Mouse (Mus musculus): ENCODE measurements around the gene Rpl27. TPM values are rescaled to one million over a fixed set of nuclear protein-coding genes. Genes with fewer than 3 reads are reported as not detected.
"Not testable (repeated sequence)": the region's sequence is repeated elsewhere in the genome, so short reads cannot be mapped to it uniquely, and the experiment has no call there.

The Rpl27 gene
- polyA plus RNA-seq, 1 experiment from 2014 or later, result 251 TPM

DNA sequence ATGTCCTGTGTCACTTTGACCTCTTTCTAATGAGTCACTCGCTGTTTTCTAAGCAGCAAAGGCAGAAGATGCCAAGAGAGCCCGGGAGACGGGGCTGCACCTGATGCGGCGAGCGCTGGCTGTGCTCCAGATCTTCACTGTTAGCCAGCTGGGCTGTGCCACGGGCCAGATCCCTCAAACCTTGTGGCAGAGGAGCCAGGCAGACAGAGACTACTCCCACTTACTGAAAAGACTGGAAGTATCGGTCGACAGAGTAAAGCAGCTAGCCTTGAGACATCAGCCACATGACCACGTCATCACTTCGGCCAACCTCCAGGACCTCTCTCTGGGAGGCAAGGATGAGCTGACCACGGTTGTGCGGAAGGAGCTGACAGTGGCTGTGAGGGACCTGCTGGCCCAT, 8.7 kb upstream of the Rpl27 start:
- Histone ChIP-seq H3K9ac (replicated peaks; ENCODE audit: low read depth) (no peak overlapping the region), H3K27me3 (replicated peaks; ENCODE audit: insufficient read depth, low read length) (no peaks in the 10 kb centered on the region), H3K9me3 (ENCODE audit: low read length) (no peaks in the 10 kb centered on the region), H3K27ac (ENCODE audit: low read length) (no peak overlapping the region), H3K36me3 (ENCODE audit: insufficient read depth, low read length) (peaks cover 23% of the 10 kb centered on the region), H3K4me2 (replicated peaks; ENCODE audit: low read depth, low read length) (no peak overlapping the region), H3K4me1 (ENCODE audit: insufficient read depth, low read depth, low read length) (no peaks in the 10 kb centered on the region), H3K4me3 (ENCODE audit: low read depth, low read length) (no peak overlapping the region)
- WGBS, result 89% methylated on average over 13 of the region's 13 CpGs
- ATAC-seq, result no peak
- no peak for DNase-seq (ENCODE audit: low spot score)
- TF ChIP-seq EP300 (IDR thresholded peaks at IDR 0.05), result no peak
- no peak for TF ChIP-seq CTCF (IDR thresholded peaks at IDR 0.05)

DNA sequence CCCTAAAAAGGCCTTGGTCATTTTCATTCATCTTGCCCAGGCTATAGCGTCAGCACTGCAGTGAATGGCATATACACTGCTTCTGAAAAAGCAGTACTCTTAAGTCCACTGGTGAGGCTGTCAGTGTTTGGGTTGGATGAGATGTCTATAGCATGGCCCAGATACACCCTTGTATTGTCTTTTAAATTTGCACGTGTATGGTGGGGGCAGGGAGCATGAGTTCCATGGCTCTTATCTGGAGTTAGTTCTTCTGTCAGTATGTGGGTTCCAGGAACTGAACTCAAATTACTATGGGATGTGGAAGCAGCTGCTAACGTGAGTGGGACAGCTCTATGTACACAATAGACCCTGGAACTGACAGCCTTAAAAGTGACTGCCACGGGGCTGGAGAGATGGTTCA, 6.3 kb upstream of the Rpl27 start:
- no peak overlapping the region for H3K27ac ChIP-seq (ENCODE audit: low read length)

DNA sequence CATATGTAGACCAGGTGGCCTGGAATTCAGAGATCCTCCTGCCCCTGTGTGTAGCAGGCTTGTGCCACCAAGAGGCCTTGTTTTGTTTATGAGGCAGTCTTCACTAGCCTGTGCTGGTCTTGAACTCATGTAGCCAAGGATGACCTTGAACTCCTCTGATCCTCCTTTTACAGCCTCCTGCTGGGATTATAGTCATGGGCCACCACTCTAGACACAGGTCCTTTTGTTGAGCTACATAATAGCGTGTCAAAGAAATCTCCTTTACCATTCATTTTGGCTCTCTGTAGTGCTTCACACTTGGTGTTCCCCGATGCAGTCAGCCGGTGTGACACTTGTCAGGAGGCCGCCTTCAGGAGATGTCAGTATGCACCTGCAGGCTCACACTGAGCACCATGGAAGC, 5.2 kb upstream of the Rpl27 start:
- DNase-seq (ENCODE audit: low spot score) (no peak), ATAC-seq (no peak)
- whole genome bisulfite sequencing, result 87% methylated on average over 4 of the region's 4 CpGs
- TF ChIP-seq CTCF (IDR thresholded peaks at IDR 0.05) (no peak), EP300 (IDR thresholded peaks at IDR 0.05) (no peak)
- H3K4me3 ChIP-seq (ENCODE audit: low read depth, low read length), result no peak overlapping the region
- H3K27ac ChIP-seq (ENCODE audit: low read length), result no peak overlapping the region
- no peaks in the 10 kb centered on the region for H3K4me1 ChIP-seq (ENCODE audit: insufficient read depth, low read depth, low read length)
- H3K36me3 ChIP-seq (ENCODE audit: insufficient read depth, low read length), result peaks cover 14% of the 10 kb centered on the region
- H3K9ac ChIP-seq (replicated peaks; ENCODE audit: low read depth), result no peak overlapping the region
- H3K4me2 ChIP-seq (replicated peaks; ENCODE audit: low read depth, low read length), result no peak overlapping the region
- no peaks in the 10 kb centered on the region for H3K27me3 ChIP-seq (replicated peaks; ENCODE audit: insufficient read depth, low read length)
- no peaks in the 10 kb centered on the region for H3K9me3 ChIP-seq (ENCODE audit: low read length)

More for the DNA sequence above, 6.3 kb upstream of the Rpl27 start:
- DNase-seq (ENCODE audit: low spot score) (no peak), ATAC-seq (peak; percentile 67; the same call in 1 of the 2 replicates)
- Histone ChIP-seq H3K36me3 (ENCODE audit: insufficient read depth, low read length) (peaks cover 23% of the 10 kb centered on the region), H3K27me3 (replicated peaks; ENCODE audit: insufficient read depth, low read length) (no peaks in the 10 kb centered on the region), H3K9me3 (ENCODE audit: low read length) (no peaks in the 10 kb centered on the region), H3K4me3 (ENCODE audit: low read depth, low read length) (no peak overlapping the region), H3K9ac (replicated peaks; ENCODE audit: low read depth) (no peak overlapping the region), H3K4me2 (replicated peaks; ENCODE audit: low read depth, low read length) (no peak overlapping the region), H3K4me1 (ENCODE audit: insufficient read depth, low read depth, low read length) (no peaks in the 10 kb centered on the region)
- 52% methylated on average over 4 of the region's 4 CpGs for WGBS
- no peak for TF ChIP-seq CTCF (IDR thresholded peaks at IDR 0.05)
- no peak for TF ChIP-seq EP300 (IDR thresholded peaks at IDR 0.05)

DNA sequence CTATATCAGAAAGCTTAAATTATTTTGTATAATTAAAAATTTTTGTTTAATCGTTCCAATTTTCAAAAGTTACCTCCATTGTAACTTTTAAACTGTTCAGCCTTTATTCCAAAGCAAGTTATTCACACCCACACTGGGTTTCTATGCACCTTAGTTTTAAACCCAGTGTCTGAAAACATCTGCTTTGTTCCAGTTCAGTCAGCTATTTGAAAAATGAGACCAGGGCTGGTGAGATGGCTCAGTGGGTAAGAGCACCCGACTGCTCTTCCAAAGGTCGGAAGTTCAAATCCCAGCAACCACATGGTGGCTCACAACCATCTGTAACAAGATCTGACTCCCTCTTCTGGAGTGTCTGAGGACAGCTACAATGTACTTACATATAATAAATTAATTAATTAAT, 4.1 kb upstream of the Rpl27 start:
- H3K9ac ChIP-seq (replicated peaks; ENCODE audit: low read depth); H3K27ac ChIP-seq (ENCODE audit: low read length); H3K36me3 ChIP-seq (ENCODE audit: insufficient read depth, low read length); H3K9me3 ChIP-seq (ENCODE audit: low read length); DNase-seq (ENCODE audit: low spot score); H3K4me2 ChIP-seq (replicated peaks; ENCODE audit: low read depth, low read length); H3K4me3 ChIP-seq (ENCODE audit: low read depth, low read length); ATAC-seq; H3K27me3 ChIP-seq (replicated peaks; ENCODE audit: insufficient read depth, low read length); H3K4me1 ChIP-seq (ENCODE audit: insufficient read depth, low read depth, low read length): not testable (repeated sequence)
- WGBS, result 57% methylated on average over 3 of the region's 3 CpGs

DNA sequence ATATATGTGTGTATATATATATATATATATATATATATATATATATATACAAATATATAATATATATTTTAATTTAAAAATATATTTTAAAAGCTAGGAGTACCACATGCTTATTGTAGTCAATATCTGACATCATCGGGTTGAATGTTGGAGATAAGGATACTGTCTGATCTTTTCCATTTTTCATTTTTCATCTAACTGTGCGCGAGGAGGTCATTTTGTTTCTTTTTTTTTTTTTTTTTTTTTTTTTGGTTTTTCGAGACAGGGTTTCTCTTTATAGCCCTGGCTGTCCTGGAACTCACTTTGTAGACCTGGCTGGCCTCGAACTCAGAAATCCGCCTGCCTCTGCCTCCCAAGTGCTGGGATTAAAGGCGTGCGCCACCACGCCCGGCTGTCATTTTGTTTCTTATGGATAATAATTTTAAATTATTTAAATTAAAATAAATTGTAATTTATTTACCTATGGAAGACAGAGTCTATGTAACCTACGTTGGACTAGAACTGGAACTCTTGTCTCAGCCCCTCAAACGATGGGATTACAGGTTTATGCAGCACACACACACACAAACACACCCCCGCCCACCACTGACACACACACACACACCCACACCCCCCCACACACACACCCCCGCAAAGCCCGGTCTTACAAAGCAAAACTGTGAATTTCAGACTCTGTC, 510 bp upstream of the Rpl27 start:
- not testable (repeated sequence) for H3K9me3 ChIP-seq (ENCODE audit: low read length); H3K27ac ChIP-seq (ENCODE audit: low read length); DNase-seq (ENCODE audit: low spot score); H3K9ac ChIP-seq (replicated peaks; ENCODE audit: low read depth); H3K27me3 ChIP-seq (replicated peaks; ENCODE audit: insufficient read depth, low read length); ATAC-seq; H3K4me1 ChIP-seq (ENCODE audit: insufficient read depth, low read depth, low read length)
- H3K4me3 ChIP-seq (ENCODE audit: low read depth, low read length), result peak overlapping the region; percentile 14; the same call in 1 of the 2 replicates
- peak overlapping the region; percentile 42 for H3K4me2 ChIP-seq (replicated peaks; ENCODE audit: low read depth, low read length)
- 33% methylated on average over 15 of the region's 15 CpGs for WGBS
- H3K36me3 ChIP-seq (ENCODE audit: insufficient read depth, low read length), result peaks cover 14% of the 10 kb centered on the region; the same call in 1 of the 2 replicates

DNA sequence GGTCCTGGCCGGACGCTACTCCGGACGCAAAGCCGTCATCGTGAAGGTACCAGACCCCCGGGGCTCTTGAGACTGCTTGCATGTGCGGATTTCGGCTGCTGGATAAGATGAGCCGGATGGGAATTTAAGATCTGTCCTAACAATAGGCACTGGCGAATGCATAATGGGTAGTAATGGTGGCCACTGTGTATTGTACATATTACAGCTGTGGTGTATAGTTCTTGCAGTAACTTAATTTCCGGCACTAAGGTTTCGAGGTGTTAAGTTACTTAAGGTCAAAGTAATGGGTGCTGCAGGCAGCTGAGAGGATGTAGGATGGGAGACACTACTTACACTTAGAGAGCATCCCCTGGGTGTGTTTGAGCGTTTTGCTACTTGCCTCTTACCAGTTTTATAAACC, 662 bp downstream of the Rpl27 start:
- ATAC-seq, result no peak
- no peak for TF ChIP-seq EP300 (IDR thresholded peaks at IDR 0.05)
- TF ChIP-seq CTCF (IDR thresholded peaks at IDR 0.05), result no peak
- Histone ChIP-seq H3K9ac (replicated peaks; ENCODE audit: low read depth) (peak overlapping the region; percentile 99), H3K36me3 (ENCODE audit: insufficient read depth, low read length) (peaks cover 14% of the 10 kb centered on the region; the same call in 1 of the 2 replicates), H3K4me3 (ENCODE audit: low read depth, low read length) (peak overlapping the region; percentile 75), H3K27me3 (replicated peaks; ENCODE audit: insufficient read depth, low read length) (no peaks in the 10 kb centered on the region), H3K9me3 (ENCODE audit: low read length) (no peaks in the 10 kb centered on the region), H3K27ac (ENCODE audit: low read length) (peak overlapping the region; percentile 95), H3K4me2 (replicated peaks; ENCODE audit: low read depth, low read length) (peak overlapping the region; percentile 66), H3K4me1 (ENCODE audit: insufficient read depth, low read depth, low read length) (no peaks in the 10 kb centered on the region; the same call in 1 of the 2 replicates)
- WGBS, result under 1% methylated on average over 14 of the region's 14 CpGs
- DNase-seq (ENCODE audit: low spot score), result peak; percentile 33

Measured in lung, postnatal 0 days (tissue).